Mouse (Mus musculus): ENCODE data around the gene Edar.

Edar gene

DNA sequence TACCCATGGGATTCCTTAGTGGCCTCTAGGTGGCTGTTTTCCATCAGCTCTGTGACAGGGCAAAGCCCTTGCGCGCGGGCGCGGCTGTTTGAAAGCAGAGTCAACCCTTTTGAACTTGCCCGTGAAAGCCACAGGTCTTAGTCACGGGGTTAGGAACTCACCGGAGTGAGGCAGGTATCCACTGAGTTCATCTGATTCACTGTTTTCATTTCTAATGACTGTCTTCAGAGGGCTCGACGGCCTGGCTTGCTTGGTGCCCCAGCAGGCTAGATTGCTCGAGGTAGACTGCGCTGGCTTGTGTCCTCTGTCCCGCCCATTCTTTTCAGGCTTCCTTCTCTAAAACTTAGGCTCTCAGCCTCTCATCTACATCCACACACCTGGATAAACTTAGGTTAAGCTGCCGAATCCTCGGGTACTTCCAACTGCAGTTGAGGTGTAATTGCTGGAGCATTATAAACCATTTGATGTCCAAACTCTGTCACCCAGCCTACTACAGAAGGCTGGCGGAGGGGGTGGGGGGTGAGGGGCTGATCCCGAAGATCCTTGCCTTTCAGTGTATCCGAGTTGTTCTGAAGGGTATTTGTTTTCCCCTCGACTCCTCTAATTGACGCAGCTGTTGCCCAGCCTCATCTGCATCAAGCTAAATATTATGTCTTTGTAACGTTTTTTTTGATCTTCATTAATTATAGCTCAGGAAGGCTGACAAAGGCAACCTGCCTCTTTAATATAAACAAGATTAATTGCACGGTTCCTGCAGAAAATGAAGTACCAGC is 24.0 kb downstream of the Edar start:
- DNase-seq (ENCODE audit: low read depth, low spot score): no peak

DNA sequence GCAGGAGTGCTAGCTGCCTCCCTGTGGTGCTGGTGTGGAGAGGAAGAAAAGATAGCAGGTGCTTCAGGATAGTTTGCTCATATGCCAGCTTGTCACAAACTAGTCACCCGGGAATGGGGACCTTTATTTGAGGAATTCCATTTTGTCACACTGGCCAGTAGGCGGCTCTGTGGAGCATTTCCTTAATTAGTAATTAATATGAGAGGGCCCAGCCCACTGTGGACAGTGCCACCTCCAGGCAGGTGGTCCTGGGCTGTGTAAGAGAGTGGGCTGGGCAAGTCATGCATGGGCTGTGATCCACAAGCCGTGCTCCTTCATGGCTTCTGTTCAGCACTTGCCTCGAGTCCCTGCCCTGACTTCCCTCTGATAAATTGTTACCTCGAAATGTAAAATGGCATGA is 26.7 kb downstream of the Edar start:
- no peak for DNase-seq (ENCODE audit: low read depth, low spot score)

DNA sequence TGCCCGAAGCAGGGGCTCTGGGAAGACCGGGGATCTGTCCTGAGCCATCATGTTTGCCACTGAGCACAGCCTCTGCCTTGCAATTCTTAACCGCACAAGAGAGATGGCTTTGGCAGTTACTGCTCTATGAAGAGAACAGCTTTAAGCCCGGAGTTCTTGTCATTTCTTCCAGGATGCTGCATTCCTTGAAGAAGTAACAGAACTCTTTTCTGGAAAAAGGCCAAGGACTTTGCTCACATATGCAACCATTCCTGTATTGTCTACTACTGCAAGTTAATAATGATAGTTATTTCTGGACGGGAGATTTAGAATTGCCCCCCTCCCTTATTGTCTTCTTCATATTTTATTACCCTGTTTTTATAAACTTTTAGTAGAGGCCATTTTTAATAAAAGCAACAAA is 30.8 kb downstream of the Edar start:
- no peak for DNase-seq (ENCODE audit: low read depth, low spot score)

DNA sequence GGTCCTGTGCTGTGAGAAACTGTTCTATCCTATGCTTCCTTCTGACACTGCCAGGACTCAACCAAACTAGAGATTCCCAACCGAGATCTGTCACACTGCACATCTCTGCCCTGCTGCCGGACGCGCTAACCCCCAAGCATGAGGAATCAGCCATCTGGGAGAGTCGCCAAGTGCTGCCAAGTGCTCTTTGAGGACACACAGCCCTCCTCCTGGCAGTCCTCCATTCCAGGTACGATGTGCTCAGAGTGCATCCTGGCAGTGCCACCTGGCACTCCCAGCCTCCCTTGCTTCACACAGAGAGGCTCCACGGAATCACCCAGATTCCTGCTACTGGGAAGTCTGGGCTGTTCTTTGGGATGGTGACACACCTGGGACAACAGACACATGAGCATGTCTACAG is 31.3 kb downstream of the Edar start:
- no peak for DNase-seq (ENCODE audit: low read depth, low spot score)

DNA sequence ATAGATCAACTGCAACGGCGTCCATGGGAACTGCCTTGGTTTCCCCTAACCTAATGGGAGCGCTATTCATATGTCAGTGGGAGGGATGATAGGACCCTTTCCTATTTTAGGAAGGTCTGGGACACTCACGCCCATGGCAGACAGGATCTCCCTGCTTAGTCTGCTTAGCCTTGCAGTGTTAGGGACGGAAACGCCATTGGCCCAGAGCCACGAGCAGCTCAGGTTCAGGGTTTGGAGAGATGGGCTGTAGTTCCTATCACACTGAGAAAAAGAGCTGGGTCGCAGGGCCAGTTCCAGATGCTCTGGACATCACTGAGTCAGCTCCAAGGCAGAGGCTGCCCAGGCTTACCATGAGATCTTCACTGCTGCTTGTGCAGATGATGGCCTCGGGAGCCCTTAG is 32.5 kb downstream of the Edar start:
- no peak for DNase-seq (ENCODE audit: low read depth, low spot score)

DNA sequence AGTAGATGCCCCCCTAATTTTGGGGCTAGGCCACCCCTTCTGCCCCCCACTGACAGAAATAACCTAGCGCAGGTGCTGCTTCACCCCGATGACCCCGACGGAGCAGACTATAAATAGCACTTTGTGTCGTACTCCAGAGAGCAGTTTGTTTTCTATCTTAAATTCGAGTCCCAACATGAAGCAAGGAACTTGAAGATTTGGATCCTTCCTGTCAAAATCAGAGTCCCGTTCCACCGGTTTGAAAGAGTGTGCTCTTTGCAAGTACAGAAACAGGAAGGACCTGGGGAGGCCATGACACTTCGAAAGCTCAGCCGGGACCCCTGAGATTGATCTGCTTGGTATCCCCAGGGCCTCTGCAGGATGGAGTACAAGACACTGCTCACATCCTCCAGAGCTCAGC is 33.8 kb downstream of the Edar start:
- no peak for DNase-seq (ENCODE audit: low read depth, low spot score)

DNA sequence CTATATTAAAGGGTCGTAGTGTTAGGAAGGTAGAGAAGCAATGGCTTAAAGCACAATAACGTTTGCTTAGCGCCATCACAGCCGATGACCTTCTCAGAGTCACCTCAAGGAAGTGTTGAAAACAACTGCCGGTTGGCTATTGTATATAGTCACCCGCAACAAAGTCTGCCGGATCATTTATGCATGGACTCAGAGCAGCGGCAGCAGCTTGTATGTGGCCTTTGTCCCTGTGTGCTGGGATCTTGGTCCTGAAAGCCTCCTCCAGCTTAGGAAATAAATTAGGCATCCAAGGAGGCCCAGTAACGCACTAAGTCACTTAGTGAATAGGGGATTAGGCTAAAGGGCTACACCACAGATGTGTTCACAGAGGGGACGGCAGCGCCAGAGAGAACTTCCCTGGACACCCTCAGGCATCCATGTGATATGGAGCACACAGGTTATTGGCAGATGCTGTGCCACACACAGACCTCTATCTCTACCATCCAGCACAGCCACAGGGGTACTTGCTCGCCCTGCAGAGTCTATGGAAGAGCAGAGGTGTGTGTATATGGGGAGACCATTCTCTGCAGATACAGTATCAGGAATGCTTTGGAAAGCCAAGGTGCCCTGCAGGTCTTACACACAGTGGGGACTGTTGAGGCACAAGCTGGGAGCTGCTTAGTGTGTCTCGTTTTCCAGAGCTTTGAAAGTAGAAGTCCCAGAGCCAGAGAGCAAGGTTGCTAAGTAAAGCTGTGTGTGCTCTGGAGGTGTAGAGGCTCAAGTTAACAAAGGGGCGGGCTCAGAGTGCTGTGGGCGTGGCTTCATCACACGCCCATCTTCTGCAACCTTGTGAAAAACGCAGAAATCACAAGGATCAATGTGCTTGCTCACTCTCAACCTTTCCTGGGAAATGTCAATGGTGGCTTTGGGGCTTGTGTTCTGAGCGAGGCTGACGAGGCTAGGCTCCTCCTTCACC is 34.7 kb downstream of the Edar start:
- DNase-seq (ENCODE audit: low read depth, low spot score): no peak

DNA sequence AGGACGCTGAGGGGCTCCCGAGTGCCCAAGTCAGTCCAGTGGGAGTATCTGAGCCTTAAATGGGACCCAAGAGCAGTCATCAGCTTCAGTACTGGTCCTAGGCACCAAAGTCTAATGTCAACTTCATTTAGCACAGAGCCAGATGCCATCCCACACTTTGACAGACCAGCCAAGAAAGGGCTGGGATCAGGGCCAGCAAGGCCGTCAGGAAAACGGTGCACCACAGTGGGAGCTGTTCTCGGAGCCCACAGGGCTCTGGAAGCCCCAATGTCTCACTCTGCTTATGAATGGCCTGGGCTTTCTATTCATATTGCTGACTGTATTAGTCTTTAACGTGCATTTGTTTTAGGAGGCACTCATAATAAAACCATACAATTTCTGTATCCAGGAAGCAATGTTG is 36.2 kb downstream of the Edar start:
- DNase-seq (ENCODE audit: low read depth, low spot score): no peak

DNA sequence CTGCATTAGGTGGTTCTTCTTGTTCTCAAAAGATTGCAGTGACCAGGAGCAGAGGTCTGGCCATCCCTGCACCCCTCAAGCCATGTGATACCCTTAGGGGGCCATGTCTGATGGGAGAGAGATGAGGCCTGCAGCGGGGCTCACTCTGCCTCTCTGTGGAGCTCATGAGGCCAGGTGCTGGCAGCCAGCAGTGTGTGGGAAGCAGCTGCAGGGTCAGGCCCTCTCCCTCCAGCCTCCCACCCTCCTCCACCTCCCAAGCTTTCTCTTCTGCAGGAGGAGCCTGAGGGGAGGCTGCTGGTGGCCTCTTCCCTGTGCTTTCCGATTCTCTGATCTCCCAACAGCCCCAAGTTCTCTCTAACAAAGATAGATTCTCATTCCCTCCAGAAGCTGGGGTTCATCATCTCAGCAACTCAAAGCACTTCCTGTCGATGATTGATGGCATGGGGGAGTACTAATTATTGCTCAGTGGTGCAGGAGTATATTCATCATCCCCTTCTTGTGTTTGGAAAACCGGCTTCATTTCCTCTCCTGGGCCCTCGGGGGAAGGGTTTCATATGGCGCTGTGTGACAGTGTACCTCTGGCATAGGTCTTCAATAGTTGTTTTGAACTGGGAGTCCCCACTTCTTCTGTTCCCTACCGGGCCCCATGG is 38.9 kb downstream of the Edar start:
- no peak for DNase-seq (ENCODE audit: low read depth, low spot score)

DNA sequence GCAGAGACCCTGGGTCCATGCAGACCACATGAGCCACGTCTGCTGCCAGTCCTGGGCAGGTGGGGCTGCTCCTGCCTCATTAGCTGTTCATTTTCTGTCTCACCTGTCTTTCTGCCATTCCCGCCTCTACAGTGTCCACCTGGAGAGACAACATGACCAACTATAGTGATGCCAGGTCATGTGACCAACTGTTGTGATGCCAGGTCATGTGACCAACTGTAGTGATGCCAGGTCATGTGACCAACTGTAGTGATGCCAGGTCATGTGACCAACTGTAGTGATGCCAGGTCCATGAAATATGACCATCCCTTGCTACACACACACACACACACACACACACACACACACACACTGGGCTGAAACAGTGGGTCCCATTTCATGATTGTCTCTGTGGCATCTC is 41.9 kb downstream of the Edar start:
- DNase-seq (ENCODE audit: low read depth, low spot score): no peak

DNA sequence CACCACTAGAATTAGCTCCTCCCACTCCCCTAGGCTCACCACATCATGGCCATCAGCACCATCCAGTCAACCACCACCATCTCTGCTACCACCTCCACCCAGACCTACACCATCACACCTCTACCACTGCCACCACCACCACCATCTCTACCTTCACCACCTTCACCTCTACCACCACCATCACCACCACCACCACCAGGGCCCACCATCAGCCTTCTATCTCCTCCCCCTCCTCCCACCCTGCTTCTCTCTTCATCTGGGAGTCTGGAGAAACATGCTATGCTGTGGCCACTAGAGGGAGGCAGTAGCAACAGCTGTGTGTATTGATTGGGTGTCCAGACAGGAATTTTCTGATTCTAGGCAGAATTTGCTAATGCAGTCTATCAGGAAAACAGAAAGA is 47.9 kb downstream of the Edar start:
- DNase-seq (ENCODE audit: low read depth, low spot score): peak; percentile 12

DNA sequence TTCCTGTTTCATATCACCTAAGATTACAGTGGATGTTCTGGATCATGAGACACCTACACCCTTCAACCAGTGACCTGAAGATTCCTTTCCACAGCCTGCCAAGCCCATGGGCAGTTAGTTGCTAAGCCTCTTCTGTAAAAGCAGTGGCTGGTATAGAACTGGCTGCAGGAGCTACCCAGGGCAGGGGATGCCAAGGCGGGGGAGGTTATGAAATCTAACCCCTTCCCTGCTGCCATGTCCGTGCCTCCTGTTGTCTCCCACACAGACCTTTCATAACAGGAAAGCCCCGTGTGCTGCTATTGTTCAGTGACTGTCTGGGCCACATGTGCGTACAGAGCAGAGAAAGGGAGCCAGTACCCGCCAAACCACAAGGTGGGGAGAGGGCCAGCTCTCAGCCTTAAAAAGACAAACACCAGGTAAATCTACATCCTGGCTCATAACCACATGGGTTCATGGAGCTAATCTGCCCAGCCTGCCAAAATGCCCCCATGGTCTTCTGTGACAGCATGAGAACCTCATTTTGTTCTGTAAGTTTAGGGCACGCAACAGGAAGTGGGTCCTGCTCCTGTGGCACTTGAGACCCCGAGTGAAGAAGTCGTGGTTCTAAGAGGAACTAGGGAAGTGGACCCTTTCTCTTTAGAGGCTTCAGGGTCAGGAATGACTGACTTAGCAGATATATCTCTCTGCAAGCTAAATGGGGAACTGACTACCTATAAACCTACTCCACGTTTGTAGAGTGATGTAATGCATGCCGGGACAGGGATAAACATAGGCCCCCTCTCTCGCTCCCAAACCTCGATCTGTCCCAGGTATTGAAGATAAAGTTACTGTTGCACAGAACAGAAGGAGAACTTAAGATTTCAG is 50.4 kb downstream of the Edar start:
- peak; percentile 12 for DNase-seq (ENCODE audit: low read depth, low spot score)

DNA sequence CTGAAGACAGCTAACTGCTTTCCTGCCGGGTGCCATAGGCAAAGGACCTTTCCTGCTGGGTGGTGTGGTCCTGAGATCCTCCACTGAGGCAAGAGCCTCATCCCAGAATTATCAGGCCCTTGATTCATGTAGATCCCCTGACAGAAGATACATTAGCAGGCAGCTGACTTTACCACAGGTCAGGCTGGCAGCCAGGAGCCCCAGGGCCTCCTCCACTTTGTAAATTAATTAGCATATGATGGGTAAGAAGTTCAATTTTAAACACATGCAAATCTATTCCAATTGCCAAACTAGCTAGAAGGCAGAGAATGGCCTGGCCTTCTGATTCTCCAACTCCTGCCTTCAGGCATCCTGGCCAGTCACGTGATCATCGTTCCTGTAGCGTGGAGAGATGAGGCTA is 56.2 kb downstream of the Edar start:
- no peak for DNase-seq (ENCODE audit: low read depth, low spot score)

DNA sequence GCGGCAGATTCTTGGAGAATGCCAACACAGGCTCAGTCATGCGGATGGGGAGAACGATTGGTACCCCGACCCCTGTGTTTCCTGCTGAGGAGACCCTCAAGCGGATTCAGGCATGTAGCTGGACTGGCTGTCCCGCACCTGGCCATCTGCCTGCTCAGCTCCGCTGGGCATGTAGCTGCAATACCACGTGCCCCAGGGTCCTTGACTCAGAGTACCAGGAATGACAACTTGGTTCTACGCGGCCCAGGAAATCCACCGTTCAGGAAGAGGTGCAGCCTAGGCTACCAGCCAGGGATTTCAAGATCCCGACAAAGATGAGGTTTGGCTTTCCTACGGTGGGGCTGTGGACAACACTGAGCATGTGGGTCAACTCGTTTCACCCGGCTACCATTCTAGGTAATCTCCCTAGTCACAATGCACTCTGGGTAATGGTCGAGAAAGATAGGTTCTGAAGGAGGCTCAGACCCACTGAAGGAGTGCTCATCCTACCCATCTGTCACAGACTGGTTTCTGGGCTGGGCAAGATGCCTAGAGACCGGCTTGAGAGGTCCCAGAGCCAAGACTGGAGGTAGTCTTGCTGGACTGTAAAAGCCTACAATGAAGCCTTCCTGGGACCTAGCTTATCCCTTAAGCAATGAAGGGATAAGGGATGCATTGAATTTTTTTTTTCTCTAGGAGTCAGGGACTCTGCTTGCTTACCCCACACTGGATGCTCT is 56.8 kb downstream of the Edar start:
- no peak for DNase-seq (ENCODE audit: low read depth, low spot score)

DNA sequence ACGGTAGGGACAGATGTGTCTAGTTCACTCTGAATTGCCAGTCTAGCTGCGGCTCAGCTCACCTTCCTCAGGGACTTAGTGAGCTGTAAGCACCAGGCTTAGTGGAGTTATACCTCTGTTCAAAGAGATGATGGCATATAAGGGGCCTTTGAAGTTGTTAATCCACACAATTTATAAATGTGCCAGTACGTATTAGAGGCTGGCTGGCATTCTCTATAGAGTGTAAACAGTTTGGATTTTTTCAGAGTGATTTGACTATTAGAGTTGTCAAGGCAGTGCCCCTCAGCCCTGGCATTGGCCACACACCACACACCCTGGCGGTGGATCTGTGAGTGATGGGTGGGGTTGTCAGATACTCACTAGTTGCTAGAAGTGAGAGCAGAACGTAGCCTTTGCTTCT is 58.9 kb downstream of the Edar start:
- DNase-seq (ENCODE audit: low read depth, low spot score): no peak

DNA sequence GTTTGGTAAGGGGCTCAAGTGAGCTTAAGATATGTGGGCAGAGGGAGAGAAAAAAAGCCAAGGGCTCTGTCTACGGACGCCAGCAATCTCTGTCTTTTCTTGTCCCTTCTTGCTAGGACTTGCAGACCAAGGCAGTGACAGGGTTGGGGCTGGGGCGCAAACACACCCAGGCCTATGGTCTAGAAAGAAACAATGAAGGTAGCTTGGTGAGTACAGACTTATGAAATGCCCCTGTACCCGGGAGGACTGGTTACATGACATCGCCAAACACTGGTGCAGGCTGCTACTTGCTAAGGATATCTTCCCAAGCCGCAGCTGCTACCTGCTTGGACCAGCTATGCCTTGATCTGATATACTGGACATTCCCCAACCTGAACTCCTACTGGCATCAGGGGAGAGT is 60.9 kb downstream of the Edar start:
- no peak for DNase-seq (ENCODE audit: low read depth, low spot score)

DNA sequence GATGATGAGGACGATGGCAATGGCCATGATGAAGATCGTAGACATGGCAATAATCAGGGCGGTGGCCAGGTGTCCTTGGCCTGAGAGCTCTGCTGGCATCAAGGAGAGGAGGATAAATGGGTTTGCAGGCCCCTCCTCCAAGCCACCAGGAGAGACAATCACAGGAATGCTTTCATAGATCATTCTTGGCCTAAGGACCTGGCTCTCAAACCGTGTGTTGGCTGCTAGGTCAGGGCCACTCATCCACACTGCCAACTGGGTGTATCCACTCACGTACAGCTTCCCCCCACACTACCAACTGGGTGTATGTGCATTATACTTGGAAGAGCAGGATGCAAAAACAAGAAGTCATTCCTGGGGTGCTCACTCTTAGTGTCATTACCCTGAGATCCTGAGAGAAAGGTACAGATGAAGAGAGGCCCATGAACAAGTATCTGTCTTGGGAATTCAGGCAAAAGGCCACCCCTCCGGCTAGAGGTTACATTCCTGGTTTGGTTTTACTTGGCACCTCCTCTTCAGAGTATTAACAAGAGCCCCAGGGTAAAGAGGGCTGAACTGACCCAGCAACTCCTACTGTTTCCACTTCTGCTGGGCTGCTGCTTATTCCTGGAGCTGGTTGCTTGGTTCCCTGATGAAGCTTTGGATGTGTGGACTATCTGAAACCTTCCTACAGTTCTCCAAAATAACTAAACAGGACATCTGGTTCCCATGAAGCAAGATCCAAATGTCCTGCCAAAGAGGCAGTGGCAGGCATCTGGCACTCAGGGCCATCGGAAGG is 64.8 kb downstream of the Edar start:
- no peak for DNase-seq (ENCODE audit: low read depth, low spot score)

DNA sequence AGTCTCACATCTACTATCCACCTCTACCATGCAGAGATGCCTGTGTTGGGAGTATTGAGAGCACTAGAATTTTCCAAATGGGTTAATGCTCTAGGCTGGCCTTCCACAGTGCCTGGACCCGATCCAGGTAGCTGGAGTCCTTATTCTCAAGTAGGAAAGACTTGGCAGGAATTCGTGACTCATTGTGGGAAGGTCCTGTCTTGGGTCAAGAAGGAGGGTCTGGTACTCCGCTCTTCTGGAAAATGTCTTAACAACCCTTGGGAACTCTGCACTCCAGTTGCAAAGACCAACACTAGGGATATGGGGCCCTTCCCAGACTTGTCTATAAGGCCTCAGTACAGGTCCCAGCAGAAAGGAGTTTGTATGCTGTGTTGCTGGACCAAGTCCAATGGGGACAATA is 66.6 kb downstream of the Edar start:
- DNase-seq (ENCODE audit: low read depth, low spot score): no peak

DNA sequence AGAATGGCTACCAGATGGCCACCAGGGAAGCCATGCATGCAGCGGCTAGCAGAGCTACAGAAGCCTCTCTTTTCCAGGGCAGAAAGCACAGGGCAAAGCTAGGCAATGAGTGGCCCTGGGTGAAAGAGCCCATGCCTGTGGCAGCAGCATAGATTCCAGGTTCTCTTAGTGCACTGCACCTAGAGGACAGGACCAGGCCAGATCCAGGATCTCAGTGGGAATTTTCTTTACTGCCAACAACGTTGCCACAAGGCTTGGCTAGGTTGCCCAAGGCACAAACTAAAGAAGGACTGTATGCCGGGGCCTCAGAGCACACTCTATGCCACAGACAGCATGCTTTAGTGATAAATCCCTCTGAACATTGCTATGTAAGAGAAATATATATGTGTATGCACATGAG is 69.1 kb downstream of the Edar start:
- DNase-seq (ENCODE audit: low read depth, low spot score): no peak

DNA sequence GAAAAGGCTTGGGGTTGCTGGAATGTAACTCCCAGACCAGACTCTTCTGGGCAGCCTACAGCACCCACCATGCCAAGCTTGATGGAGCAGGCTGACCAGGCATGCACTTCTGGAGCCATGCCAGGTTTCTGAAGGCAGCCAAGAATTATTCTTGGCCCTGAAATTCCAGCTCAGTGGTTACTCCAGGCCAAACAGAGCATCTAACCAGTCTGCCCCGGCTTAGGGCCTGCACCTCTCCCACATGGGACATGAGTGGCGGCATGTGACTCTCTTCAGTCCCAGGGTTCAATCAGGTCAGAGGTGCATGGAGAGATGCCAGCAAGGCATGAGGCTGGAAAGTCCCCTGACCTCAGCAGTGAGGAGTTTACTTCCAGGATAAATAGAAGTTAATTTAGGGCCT is 70.7 kb downstream of the Edar start:
- no peak for DNase-seq (ENCODE audit: low read depth, low spot score)
